Comparison of ENCODE assay signal across 14 mouse cellular contexts in genomic region chr15:10642419-10642818, GRCm38 (mm10).
"Had no signal": no experiment of that assay in that cellular context is flagged by ENCODE, and none has a peak within 500 bp of the region (broad histone marks: within the 10 kb centered on the region; RNA-seq: fewer than 3 reads in every experiment).

No protein-coding gene starts in this region.

- ATAC-seq: liver, embryonic 12.5 days; midbrain, embryonic 16.5 days had no signal

- H3K27ac ChIP-seq: kidney, postnatal 0 days; limb, embryonic 15.5 days; liver, embryonic 12.5 days; midbrain, embryonic 12.5 days had no signal

- DNase-seq: kidney, postnatal 36 days; layer of hippocampus, adult 9-11 months; layer of hippocampus, postnatal 36 days; lung, embryonic 14.5 days; lung, postnatal 10 days; lung, postnatal 4 days; right cerebral cortex, postnatal 14 days; thymus, postnatal 4 days had no signal

- H3K9ac ChIP-seq: limb, embryonic 15.5 days; liver, embryonic 12.5 days; lung, embryonic 14.5 days; midbrain, embryonic 12.5 days had no signal

- H3K36me3 ChIP-seq: limb, embryonic 15.5 days; liver, embryonic 12.5 days; midbrain, embryonic 12.5 days had no signal

- H3K4me1 ChIP-seq: megakaryocyte, embryonic 14.5 days had no signal

- H3K4me3 ChIP-seq: limb, embryonic 15.5 days; liver, embryonic 12.5 days; megakaryocyte, embryonic 14.5 days; midbrain, embryonic 12.5 days had no signal

- H3K9me3 ChIP-seq: limb, embryonic 15.5 days; liver, embryonic 12.5 days; megakaryocyte, embryonic 14.5 days; midbrain, embryonic 12.5 days had no signal

- H3K27me3 ChIP-seq: limb, embryonic 15.5 days; liver, embryonic 12.5 days; megakaryocyte, embryonic 14.5 days had no signal

- H3K4me2 ChIP-seq: limb, embryonic 15.5 days; liver, embryonic 12.5 days; lung, embryonic 14.5 days; midbrain, embryonic 12.5 days had no signal
